Mouse (Mus musculus) frontal cortex, postnatal 10 days (tissue): ENCODE measurements around the gene Zfp786.
A peak's percentile ranks its signal among the peaks of the same experiment; 100 is the strongest.
"Not testable (repeated sequence)": the region's sequence is repeated elsewhere in the genome, so short reads cannot be mapped to it uniquely, and the experiment has no call there.

Source experiments
- DNase-seq, 2 experiments: peaks; one replicate each; pipeline ENCODE4 v3.0.0; 2022; ENCODE audit warnings: low spot score in 2 of 2, mixed read lengths in 1 of 2

Zfp786 gene

DNA sequence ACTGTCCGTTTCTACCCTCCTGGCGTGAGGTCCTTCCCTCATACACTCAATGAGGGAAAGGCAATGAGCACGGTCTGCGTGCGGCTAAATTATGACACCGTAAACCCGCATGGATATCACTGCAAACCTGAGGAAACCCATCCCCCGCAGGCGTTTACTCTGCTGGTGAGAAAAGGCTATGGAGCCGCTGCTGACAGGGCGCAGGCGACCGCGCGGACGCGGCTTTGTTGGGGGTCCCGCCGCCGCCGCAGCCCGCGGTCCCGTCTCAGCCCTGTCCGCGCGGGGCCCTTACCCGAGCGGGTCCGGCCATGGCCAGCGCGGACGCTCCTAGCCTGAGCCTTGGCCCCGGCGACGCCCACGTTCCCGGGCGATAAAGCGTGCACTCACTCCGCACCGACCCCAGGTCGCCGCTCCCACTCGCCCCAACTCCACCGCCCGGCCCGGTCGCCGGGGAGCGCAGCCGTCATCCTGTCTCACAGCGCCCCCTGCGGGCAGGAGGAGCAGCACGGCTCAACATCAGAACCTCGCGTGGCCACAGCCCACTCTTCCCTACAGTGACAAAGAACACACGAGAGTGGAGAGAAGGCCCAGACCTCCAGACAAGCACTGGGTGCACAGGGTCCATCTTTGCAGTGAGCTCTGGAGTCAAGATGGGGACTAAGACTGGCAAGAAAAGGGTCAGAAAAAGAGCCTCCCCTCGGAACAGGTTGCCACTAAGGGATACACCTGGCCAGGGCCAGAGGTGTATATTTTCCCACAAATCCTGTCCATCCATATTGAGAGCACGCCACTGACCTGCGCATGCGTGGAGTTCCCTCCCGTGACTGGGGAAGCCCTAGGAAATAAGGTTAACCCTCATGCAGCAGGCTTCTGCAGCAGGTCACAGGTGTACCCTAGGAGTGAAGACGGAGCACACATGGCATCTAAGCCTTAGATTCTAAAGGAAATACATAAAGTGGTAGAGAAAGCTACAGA is at the start of gene Zfp786:
Gene Zfp786, minus strand, starts transcription at position 764 of the 975 bp plus-strand sequence.
- DNase-seq, result peak; percentile 84 to 91

DNA sequence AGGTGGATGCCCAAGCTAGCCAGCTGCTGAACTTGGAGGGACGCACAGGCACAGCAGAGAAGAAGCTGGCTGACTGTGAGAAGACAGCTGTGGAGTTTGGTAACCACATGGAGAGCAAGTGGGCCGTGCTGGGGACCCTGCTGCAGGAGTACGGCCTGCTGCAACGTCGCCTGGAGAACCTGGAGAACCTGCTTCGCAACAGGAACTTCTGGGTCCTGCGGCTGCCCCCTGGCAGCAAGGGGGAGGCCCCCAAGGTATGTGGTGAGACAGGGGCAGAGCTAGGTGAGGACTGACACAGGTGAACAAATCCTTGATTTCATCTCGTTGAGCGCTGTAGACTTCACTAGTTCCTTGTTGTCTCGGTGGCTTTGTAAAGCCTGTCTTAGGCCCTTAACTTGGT is 49.5 kb upstream of the Zfp786 start:
- no peak for DNase-seq

DNA sequence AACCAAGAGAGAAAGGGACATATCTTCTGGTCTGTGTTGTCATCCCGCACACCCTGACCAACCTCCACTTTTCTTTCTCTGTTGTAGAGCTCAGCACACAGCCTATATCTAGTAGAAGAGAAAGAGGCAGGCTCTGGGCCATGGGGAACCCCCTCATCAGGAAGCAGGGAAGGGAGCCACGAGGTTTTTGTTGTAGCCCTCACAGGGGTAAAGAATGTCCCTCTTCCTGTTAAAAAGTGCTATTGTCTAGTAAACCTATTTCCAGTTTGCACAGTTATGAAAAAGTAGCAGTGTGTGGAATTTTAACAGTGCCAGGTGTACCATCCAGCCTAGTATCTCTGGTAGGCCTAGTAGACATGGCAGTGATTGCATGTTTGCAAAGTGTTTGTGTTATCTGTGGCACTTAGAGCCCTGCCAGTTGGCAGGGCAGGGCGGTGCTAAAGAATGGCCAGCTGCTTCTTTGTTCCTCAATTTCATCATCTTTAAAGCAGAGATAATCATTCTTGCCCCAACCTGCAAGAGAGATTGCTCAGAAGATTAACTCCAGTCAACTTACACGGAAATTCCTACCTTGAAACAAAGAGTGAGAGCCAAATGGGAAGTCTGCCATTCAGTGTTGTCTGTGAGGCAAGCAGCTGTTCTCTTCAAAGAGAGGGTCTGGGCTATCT is 48.5 kb upstream of the Zfp786 start:
- DNase-seq, result no peak

DNA sequence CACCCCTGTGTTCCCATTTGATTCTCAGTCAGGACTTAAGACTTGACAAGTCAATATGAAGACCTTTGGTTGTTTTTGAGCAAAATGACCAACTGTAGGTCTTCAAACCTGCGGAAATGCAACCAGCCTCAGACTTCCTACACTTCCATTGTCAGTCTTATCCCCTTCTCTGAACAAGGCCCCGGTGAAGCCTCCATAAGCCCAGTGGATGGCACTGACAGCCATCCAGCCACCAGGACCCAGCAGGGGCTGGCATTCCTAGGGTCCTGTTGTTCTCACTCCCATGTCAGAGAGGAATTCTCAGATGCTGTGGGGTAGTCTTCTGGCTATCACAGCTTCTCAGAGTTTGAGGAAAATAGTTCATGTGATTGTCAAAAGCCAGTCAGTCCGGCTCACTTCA is 47.9 kb upstream of the Zfp786 start:
- no peak for DNase-seq

DNA sequence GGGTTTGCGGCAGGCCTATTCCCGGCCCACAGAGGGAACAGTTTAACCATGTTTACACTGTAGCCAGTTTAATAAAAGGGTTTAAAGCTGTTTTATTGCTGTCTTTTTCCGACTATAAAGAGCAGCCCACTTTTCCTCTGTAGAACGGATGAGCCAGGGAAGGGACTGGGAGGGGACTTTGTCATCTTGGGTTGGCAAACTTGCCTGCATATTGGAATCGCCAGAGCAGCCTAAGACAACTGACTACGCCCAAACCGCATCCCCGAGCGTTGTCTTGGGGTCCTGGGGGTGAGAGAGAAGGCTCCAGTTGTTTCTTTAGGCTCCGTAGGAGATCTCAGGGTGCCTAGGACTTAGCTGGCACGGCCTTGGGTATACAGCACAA is 47.5 kb upstream of the Zfp786 start:
- no peak for DNase-seq

DNA sequence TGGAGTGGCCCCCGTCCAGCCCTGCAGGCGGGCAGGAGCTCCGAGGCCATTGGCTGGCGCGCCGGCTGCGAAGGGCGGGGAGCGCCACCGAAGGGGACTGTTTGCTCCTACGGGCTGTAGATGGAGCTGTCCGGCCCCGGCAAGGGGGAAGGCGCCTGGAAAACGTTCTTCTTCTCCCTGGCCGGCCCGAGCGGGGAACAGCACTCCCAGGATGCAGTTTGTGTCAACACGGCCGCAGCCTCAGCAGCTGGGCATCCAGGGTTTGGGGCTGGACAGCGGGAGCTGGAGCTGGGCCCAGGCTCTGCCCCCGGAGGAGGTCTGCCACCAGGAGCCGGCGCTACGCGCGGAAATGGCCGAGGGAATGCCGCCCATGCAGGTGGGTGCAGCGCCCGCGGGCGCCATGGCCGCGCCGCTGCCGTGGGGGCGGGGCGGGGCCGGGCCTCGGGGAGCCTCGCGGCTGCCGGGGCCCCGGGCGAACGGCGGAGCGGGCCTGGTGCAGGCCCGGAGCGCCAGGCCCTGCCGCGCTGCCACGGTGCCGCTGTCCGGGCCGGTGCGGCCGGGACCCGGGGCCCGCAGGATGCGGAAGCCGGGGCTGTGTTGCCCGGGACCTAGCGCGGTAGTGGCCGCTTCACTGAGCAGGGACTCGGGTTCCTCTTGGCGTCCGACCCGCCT is 46.9 kb upstream of the Zfp786 start:
- DNase-seq, result peak; percentile 83 to 89

DNA sequence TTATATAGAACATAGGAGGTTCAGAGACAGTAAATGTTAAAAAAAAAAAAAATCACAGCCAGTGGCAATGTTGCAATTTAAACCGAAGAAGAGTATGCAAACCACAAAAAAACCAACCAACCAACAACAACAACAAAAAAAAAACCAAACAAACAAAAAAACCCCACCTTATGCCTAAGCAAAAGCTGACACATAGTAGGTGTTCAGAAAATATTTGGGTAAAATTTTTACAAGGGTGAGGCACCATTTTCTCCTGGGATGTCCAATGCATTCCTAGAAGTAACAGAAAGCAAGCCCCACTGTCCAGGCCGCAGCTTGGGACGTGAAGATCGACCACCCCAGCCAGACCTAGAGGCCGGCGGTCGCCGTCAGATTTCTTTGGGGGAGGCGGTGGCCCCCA is 46.4 kb upstream of the Zfp786 start, which contains the start of gene Zfp282:
Gene Zfp282, plus strand, starts transcription at position 147 of the 400 bp plus-strand sequence.
- no peak for DNase-seq

DNA sequence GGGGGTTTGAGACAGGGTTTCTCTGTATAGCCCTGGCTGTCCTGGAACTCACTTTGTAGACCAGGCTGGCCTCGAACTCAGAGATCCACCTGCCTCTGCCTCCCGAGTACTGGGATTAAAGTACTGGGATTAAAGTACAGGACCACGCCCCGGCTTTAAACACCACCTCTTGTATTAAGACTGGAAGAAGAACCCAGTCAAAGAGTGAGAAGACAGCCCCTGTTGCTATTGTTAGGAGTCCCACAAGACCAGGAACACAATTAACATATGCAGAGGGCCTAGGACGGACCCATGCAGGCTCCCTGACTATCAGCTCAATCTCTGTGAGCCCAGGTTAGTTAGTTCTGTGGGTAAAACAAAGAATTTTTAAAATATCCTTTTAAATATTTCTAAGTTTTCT is 41.6 kb upstream of the Zfp786 start:
- no peak for DNase-seq

DNA sequence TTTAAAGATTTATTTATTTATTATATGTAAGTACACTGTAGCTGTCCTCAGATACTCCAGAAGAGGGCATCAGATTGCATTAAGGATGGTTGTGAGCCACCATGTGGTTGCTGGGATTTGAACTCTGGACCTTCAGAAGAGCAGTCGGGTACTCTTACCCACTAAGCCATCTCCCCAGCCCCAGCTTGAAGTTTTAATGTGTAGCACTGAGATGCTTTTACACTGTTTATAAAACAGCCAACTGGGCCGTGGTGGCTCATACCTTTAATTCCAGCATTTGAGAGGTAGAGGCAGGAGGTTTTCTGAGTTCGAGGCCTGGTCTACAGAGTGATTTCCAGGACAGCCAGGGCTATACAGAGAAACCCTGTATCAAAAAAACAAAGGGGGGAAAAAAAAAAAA is 27.1 kb upstream of the Zfp786 start:
- not testable (repeated sequence) for DNase-seq

DNA sequence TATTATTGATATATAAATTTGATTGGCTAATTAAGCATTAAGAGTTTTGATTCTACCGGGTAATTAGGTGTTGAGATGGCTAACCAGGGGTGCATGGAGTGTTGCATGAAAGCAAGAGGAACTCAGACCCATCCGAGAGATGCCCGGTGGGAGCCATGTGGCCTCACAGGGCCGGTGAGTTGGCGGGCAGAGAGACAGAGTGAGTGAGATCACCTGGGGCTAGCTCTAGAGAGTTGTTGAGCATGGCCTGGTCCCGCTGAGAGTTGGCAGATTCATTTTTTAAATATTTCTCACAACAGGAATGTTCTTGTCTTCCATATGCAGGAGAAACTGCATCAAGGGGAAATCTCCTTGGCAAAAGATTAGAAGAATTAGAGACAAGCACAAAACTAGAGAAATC is 26.6 kb upstream of the Zfp786 start:
- no peak for DNase-seq

DNA sequence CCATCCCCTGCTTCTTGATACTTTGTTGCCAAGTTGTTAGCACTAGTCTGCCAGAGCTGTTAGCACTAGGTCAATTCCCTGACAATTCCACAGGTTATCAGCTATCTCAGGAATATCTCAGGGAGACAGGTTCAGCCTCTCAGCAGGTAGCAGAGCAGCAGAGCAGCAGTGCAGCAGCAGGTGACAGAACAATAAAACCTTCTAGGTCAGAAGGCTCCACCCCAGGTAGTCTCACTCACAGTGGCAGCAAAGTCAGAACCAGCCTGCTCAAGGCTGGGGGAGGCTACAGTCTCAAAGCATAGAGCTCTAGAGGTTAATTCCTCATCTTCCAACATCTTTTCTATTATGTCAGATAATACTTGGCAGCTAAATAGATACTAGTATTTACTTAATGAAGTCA is 15.1 kb upstream of the Zfp786 start:
- no peak for DNase-seq

DNA sequence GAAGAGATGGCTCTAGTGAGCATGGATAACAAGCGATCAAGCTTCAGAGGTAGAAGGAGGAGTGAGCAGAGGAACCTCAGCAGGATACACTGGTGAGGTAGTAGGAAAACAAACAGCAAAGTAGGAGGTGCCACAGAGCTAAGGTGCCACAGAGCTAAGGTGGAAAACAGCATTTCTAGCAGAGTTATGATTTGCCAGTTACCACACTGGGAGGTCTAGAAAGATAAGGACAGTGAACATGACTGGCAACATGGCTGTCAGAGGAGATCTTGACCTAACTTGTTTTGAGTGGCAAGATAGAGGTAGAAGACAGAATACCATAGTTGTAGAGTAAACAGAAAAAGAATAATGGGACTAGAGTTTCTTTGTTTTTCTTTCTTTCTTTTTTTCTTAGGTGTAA is 11.7 kb upstream of the Zfp786 start:
- DNase-seq, result no peak

DNA sequence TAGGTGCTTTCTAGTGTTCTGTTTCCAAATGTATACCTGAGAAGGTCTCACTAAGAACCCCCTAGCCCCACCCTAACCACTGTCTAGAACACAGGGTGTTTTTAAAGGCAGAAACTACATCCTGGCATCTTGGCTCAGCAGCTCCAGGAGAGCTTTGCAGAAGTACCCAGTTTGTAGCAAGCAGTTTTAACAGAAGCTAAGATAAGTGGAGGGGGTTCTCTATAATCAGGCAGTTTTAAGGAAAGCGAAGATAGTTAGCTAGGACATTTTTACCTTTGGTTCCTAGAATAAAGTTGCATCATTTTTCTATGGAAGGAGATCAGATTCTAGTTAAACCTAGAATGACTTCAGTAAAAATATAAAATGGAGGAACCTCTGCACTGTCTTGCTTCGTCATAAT is 11.2 kb upstream of the Zfp786 start:
- no peak for DNase-seq

DNA sequence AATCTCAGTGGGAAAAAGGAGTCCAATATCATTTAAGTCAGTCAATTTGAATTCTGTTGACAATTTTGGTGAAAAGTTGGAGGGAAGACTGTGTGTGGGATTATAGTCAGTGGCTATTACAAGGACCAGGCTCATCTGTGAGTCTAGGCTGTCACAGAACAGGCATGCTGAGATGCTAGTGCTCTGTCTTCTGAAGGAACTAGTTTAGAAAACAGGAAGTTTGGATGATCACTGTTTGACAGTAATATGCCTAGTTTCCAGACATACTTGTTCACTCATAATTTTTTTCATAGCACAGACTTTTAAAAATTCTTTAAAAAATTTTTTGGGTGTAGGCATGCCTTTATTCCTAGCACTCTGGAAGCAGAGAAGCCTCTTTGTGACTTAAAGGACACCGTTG is 10.4 kb upstream of the Zfp786 start:
- DNase-seq, result no peak

DNA sequence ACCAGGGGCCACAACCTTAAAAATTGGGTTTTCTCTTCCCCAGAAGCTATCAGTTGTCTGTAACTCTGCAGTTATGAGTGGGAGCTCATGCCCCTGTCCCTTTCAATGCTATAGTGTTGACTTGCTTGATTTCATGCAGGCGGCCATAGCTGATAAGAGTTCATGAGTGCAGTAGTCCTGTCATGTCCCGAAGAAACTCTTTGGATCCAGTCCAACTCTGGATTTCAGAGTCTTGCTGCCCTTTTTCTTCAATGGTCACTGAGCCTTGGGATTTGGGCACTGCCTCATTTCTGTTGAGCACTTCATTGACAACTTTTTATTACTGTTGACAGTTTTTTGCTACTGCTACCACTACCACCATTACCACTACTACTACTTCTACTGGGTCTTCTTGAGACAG is 7.0 kb upstream of the Zfp786 start:
- no peak for DNase-seq

DNA sequence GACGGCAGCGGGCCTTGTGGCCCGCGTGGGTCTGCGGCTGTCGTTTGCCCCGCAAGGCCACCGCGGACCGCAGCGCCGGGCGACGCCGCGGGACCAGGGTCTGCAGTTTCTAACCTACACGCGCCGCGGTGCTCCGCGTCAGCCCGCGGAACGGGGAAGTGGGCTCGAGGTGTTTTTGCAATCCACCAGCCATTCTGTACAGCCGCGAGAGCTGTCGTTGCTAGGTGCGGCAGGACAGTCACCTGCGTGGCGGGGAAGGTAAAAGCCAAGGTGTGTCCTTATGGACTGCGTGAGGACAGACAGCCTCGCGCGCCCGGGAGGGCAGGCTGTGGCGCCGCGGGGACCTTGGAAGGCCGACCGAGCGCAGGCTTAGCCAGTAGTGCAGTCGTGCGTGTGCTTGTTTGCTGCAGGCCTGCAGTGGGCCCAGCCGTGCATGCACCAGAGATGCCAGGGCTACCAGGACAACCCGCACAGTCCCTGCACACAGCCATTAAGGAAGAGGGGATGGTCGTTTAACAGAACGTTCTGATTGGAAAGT is 5.4 kb upstream of the Zfp786 start:
- peak; percentile 28 to 52 for DNase-seq

DNA sequence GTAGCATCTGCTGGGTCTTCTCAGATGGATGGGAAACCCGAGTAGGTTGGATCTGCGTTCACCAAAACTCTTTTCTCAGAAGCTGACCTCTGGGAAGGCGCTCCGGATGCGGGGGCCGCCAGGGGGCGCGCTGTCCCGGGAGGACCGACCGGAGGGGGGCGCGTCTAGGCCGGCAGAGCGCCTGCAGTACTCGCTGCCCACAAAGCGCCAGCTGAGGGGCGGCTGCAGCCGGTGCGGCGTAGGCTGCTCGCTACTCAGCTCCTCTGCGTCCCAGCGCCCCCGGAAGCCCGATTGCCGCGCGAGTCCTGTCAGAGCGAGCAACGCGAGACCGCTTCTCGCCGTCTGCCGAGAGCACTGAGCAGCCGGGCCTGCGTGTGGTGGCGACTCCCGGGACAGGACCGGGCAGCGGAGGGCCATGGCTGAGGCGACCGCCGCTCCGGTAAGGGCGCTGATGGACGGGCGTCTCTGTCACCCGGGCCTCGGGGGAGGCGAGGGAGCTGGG is 4.9 kb upstream of the Zfp786 start, which contains the start of gene Zfp398:
Gene Zfp398, plus strand, starts transcription at position 180 of the 502 bp plus-strand sequence.
- DNase-seq, result peak; percentile 92 to 93

DNA sequence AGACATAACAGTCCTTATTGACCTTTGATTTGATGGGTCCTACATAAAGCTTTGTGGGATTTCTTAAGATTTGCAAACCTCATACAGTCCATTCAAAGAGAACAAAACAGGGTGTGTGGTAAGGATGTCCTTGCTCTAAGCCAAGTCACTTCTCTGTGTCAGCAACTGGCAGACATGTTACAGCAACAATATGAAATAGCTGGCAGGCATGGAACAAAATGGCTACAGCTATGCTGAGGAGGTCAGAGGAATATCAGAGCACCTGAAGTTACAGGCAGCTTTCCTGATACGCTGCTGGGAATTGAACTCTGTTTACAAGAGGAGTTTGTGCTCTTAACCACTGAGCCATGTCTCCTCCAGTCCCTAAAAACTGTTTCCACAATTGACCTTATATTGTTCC is 1.6 kb upstream of the Zfp786 start:
- DNase-seq, result no peak

DNA sequence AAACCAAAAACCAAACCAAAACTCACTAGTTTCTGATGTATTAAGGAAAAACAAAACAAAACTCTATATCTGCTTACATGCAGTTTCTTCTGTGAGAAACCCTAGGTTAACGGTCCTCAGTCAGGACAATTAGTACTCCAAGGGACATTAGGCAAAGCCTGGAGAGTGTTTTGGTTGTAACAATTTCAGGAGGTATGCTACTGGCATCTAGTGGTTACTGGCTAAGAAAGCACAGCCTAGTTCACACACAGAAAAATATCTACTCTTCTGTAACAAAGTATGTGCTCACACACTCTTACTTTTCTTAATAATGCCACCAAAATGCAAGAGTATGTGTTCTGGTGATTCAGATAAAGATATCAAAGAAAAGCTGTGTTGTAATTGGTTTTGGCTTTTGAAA is 1.7 kb downstream of the Zfp786 start:
- DNase-seq, result no peak

DNA sequence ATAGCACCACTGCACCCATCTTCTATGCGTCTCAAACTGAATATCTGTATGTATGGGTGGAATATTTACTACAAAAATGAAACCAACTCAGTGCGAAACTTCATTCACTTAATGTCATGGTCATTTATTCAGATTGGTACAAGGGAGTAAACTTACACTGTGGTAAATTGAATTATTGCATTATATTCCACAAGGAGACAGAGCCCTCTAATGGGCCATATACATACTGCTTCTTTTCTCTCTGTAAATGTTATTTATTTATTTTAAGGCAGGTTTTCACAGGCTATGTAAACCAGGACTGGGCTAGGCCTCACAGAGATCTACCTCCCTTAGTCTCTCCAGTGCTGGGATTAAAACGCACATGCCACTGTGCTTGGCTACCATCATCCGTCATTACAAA is 3.2 kb downstream of the Zfp786 start:
- DNase-seq, result no peak

DNA sequence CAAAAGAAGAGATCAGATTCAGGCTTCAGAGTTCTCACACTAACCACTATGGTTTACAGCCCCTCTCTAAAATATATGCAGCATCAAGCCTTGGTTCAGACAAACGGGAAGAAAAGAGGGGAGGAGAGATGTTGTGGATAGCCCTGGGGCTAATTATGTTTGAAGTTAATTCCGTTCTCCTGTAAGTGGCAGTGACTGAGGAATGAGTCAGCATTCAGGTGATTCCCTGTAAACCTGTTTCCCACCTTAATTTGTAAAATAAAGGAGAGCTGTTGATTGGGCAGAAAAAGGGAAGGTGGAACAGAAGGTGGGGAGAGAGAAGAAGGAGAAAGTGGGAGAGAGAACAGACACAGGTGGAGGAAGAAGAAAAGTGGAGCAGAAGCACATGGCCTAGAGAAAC is 6.4 kb downstream of the Zfp786 start:
- DNase-seq, result no peak

DNA sequence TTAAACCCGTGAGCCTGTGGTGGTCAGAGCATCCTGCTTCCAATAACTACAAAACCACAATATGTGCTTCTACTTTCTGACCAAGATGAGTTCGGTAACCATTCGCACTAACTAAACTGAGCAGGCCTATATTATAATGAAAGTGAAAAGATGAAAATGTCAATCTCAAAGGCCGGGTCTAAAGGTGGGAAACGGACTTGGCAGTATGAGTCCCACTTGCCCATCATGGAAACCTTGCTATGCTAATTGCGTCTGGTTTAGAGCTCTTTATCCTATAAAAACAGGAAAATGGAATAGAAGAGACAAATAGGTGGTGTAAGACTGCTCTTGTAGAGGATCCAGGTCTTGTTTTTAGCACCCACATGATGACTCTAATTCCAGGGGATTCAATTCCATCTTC is 8.9 kb downstream of the Zfp786 start:
- no peak for DNase-seq
